Mouse (Mus musculus) kidney, adult 18-20 months (tissue): ENCODE results near the gene A430078G23Rik.

Experiments used
- DNase-seq: peaks from one replicate; pipeline ENCODE4 v3.0.0; 2021

A430078G23Rik gene

GRCm38 (mm10) chr8:3350747-3351146, 2.5 kb upstream of the A430078G23Rik start:
- DNase-seq, result no peak

DNA sequence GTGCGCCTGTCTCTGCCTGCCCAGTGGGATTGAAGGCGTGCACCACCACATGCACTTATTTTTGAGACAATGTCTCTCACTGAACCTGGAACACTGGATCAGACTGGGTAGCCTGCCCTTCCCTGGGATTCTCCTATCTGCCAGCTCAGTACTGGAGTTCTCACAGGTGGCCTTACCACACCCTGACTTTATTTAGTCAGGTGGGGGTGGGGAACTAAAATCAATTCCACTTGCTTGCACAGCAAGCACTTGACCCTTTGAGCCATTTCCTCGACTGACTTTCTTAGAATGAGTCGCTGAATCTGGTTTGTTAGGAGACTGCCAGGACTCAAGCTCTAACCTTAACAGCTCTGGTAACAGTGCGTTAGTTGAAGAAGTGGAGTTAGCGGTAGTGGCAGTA, 500 bp upstream of the A430078G23Rik start:
- no peak for DNase-seq

GRCm38 (mm10) chr8:3353811-3354442, 712 bp downstream of the A430078G23Rik start:
- DNase-seq, result no peak

GRCm38 (mm10) chr8:3354443-3354812, 1.2 kb downstream of the A430078G23Rik start:
- no peak for DNase-seq

- no peak for DNase-seq
These were observed 2.4 kb downstream of the A430078G23Rik start for GRCm38 (mm10) chr8:3355586-3355985.

GRCm38 (mm10) chr8:3358060-3358459, 4.8 kb downstream of the A430078G23Rik start:
- peak; percentile 88 for DNase-seq

DNA sequence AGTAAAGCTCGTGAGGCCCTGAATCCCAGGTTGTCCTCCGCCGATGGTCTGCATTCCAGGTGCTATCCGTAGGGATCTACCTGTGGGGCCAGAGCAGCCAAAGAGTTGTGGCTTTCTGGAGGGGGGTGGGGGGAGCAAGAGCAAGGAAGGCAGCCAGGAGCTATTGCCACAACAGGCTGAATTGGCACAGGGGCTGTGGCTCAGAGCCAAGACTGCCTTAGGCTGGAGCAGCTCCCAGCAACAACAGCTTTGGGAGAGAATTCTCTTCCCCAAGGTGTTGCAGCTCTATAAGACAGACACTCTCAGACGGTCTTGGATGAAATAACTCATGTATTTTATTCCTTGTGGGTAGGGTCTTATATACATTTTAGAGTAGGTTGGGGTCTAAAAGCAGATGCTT, 13.9 kb downstream of the A430078G23Rik start:
- no peak for DNase-seq

GRCm38 (mm10) chr8:3368091-3368490, 14.9 kb downstream of the A430078G23Rik start:
- no peak for DNase-seq

DNA sequence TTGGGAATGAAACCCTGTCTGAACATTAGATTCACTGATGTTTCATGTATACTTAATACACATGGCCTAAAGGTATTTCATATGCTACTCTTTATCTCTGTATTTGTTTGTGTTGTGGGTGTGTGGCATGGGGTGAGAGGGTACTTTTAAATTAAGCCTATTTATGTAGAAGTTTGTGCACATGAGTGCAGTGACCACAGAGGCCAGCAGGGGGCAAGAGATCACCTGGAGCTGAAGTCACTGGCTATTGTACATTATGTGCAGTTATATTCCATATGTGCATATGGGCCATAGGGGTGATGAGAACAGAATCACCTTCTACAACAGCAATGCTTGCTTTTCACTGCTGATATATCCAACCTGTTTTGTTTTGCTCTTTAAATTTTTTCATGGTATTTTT, 22.5 kb downstream of the A430078G23Rik start:
- no peak for DNase-seq

DNA sequence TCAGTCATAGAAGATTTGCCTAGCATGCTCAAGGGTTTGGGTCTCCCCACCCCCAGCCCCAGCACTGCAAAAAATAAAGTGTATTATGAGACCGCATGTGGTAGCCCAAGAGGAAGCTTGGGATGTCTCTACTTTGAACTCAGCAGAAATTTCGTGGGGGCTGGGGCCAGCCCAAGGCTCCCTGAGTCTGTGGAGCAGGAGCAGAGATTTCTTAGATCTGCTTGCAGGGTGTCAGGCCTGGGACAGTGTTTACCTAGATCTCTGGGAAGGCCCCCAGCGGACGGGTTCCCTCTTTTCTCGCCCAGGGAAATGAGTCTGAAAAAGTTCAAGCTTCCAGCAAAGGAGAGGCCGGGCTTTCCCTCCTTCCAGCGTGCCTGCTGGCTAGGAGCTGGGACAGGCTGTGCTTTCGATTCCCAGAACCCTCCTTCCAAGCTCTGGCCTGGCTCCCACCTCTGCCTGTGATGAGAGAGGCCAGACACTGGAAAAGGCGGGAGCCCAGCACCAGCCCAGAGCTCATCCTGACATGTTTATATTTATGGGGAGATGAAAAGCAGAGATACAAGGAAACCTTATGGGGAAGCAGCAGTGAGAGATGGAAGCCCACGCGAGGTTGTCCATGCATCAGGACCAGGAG, 23.5 kb downstream of the A430078G23Rik start:
- no peak for DNase-seq

DNA sequence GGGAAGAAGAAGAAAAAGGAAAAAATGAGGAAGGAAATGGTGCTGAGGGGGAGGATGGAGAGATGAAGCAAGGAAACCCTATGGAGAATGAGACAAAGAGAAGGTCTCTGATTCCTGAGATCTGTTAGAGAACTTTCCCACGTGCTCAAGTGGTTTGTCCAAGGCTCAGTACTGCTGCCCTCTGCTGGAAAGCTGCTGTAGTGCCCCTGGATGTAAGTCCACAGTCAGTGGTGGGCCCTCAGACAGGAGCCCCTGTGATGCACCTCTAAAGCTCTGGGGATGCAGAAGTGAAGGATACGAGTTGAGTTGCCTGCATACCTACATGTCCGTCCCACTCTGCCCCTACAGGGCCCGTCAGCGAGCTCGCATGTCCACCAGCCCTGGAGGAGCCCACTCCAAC, 34.1 kb downstream of the A430078G23Rik start:
- DNase-seq, result peak; percentile 77

DNA sequence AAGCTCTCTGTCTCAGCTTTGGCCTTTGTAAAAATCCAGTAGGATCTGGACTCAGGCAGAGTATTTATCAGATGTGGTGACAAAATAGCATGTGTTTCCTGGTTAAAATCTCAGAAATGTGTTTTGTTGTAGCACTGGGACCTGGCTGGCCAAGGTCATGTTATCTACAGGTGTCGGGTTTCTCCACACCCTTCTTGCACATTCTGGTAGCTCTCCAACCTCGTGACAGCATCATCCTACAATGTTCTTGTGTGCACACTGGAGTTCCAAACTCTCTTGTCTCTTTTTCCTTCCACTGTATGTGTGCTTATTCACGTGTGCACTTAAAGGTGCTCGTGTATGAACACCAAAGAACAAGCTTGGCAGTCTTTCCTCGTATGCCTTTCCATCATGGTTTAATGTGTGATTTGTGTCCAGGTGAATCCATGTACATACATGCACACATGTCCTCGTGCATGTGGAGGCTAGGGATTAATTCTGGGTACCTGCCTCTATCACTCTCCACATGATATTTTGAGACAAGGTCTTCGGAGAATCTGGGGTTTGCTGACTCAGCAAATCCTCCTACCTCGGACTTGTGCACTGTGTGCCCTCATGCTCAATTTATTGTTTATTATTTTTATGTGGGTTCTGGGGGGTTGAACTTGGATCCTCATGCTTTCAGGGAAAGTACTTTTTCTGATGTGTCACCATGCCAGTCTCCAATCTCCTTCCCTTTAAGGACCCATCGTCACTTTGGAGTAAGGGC, 35.5 kb downstream of the A430078G23Rik start:
- no peak for DNase-seq

DNA sequence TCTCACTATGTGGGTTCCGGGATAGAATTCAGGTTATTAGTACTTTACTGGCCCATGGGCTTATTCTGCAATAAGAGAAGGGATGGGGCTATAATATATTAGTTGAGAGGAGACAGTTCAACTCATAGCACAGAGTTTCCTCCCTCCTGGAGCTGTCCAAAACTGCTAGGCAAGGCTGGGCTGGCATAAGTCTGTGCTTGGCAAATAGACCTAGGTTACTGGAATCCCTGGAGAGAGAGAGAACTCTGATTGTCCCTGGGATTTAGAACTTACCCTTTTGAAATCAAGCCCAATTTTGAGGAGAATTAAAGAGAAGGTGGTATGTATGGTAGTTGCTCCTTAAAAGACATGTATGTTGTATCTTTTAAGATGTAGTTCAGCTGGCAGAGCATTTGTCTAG, 36.3 kb downstream of the A430078G23Rik start:
- DNase-seq, result no peak

GRCm38 (mm10) chr8:3392293-3392692, 39.1 kb downstream of the A430078G23Rik start:
- DNase-seq, result peak; percentile 13

DNA sequence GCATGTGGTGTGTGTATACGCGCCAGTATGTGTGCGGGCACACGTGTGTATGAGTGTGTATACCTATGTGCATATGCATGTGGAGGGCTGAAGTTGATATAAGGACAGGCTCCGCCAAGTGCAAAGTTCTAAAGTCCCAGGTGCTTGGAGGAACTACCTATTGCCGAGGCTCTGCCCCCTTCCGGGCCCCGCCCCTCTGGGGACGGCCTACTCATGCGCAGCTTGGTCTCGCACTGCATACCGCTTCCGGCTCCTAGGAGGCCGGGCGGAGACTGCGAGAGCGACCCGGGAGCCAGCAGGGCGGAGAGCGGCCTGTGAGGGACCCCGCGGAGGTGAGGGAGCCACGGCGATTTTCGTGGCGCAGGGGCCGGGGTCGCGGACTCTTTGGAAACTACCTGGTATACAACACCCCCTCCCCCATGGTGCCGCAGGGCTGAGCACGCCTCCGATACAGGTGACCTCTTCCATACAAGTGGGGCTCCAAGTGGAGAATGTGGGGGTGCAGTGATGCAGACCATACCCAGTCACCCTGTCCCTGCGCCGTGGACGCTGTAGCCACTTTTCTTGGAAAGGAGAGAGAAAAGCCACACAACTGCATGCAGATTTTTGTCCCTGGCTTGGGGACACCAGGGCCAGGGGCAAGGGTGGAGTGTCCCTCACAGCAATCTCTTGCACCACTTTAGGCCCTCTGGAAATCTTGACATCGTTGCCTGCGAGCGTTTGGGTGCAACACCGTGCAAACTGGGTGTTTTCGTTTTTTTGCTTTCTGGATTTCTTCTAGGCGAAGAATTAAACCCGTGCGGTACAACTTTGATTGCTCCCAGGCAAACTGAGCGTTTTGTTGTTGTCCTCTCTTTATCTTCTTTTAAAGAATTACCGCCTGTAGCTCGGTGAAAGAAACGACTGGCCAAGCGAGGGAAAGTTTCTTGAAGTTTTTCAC, 39.8 kb downstream of the A430078G23Rik start, which contains the start of gene Arhgef18:
Gene Arhgef18, plus strand, starts transcription at position 236 of the 940 bp plus-strand sequence.
- peak; percentile 92 for DNase-seq

DNA sequence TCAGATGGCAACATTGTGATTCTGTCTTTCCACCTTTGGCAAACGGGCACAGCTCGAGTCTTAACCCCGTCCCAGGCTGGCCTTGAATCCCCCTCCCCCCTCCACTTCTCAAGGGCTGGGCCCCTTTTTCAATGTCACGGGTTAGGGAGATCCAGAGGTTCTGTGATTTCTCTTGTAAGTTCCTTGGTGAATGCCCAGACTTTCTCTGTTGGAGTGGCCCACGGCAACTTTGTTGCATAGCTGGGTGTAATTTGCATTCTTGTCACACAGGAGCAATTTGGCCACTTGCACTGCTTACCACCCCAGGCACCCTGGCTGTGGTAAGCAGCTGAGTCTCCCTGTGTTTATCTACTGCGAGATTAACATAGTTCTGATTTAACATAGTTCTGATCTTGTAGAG, 41.4 kb downstream of the A430078G23Rik start:
- peak; percentile 54 for DNase-seq

DNA sequence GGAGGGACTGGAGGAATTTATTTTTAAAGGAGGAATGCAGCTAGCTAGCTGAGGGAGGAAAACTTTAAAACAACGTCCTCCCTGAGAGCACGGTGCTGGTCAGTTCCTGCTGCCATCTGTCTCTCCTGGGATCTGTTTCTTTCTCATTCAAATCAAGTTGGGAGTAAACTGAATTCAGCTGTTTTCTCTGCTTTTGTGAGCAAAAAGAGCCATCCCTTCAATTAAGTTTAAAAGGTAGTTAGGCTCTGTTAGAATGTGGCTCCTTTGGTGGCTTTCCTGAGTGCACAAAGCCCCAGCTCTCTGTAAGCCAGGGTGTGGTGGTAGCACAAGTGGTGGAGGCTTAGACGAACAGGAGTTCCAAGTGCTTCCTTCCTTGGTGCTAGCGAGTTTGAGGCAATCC, 42.0 kb downstream of the A430078G23Rik start:
- no peak for DNase-seq

GRCm38 (mm10) chr8:3397597-3397996, 44.4 kb downstream of the A430078G23Rik start:
- peak; percentile 39 for DNase-seq

GRCm38 (mm10) chr8:3400509-3400908, 47.3 kb downstream of the A430078G23Rik start:
- DNase-seq, result no peak

DNA sequence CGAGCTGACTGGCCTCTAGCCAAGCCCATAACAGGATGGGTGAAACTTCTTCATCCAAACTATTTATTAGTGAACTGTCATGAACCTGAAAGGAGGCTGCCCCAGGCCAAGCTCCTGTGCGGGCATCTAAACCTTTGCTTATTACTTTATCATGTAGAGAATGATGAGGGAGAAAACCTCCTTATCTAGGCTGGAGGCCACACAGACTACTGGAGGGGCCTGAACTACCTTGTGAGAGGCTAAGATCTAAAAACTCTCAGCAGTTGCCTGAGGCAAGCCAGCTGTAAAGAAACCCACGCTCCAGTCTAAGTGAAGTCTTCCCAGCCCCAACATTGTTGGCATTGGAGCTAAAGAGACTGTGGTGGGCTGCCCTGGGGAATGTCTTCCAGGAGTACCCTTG, 54.2 kb downstream of the A430078G23Rik start:
- DNase-seq, result no peak

DNA sequence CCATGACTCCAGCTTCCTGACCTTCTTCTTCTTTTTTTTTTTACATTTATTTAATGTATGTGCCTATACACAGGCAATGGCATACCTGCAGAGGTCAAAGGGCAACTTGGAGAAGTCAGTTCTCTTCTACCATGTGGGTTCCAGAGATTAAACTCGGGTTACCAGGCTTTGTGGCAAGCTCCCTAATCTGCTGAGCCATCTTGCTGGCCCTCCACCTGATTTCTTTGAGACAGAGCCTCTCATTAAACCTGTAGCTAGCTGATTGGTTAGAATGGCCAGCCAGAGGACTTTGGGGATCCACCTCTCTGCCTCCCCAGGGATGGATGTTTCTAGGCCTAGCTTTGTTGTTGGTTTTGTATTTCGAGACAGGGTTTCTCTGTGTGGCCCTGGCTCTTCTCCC, 57.9 kb downstream of the A430078G23Rik start:
- DNase-seq, result no peak

GRCm38 (mm10) chr8:3411901-3412301, 58.7 kb downstream of the A430078G23Rik start:
- peak; percentile 61 for DNase-seq

DNA sequence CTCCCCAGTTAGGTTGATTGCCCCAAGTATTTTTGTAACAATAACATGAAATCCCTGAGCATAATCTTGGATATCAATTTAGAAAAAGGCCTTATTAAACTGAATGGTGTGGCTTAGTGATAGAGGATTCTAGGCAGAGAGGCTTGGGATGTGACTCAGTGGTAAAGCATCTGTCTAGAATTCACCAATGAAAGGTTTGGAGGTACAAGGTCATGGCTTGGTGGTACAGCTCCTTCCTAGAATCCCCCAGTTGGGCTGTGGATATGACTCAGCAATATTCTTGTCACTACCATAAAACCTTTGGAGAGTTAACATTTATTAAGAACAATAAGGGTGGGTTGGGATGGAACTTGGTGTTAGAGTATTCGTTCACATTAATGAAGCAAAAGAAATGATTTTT, 59.6 kb downstream of the A430078G23Rik start:
- DNase-seq, result no peak
